Comparison of ENCODE assay signal across 21 mouse cellular contexts in the genomic region with DNA sequence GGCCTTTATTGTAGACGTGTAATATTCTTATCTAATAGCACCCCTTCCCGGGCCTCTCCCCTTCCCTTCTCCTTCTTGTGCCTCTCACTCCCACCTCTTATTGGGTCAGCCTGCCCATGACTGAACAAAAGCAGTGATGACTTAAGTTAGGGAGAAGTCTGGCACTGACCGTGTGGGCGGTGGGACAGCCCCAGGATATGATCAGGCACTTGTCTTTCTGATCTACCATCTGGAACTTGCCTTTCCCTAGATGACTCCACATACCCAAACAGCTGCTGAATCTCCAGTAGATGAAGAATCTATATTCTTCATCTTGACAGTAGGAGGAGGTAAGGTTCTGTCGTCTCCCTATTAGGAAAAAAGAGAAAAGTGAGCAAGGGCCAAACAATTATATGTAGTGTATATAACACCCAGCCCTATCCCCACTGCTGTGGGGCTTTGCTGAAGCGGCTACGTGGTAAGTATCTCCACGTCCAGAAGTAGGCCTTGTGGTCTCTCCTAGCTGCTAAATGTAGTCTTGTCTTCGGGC.
A peak's percentile ranks its signal among the peaks of the same experiment; 100 is the strongest.
DNase-seq lines count a peak whose midpoint lies in the region; TF ChIP-seq lines count a peak whose summit lies in the region.
"Had no signal": no experiment of that assay in that cellular context is flagged by ENCODE, and none has a peak within 500 bp of the region (broad histone marks: within the 10 kb centered on the region; RNA-seq: fewer than 3 reads in every experiment).

No protein-coding gene starts in this region.

- peak in 1 of 2 experiments; percentile 52; a peak in 2 of 4 replicates for TF ChIP-seq CTCF in CH12.LX (conservative IDR thresholded peaks at IDR 0.05 in 1 of 2, IDR thresholded peaks at IDR 0.05 in 1 of 2; ENCODE audit: low read depth in 2 of 2, low read length in 2 of 2)

- no peaks in the 10 kb centered on the region for H3K79me2 ChIP-seq in CH12.LX (replicated peaks; ENCODE audit: control insufficient read depth, extremely low read depth, insufficient read depth, poor library complexity, severe bottlenecking)

- no peaks in the 10 kb centered on the region for H3K27me3 ChIP-seq in CH12.LX (replicated peaks)
- H3K27me3 ChIP-seq: embryonic facial prominence, embryonic 12.5 days; forebrain, embryonic 13.5 days; forebrain, embryonic 15.5 days; Patski had no signal

- TF ChIP-seq EP300 in CH12.LX (IDR thresholded peaks at IDR 0.05; ENCODE audit: low read length): peak; percentile 93

- peak; percentile 54 for TF ChIP-seq RAD21 in CH12.LX (IDR thresholded peaks at IDR 0.05; ENCODE audit: low read depth, low read length)

- no peaks in the 10 kb centered on the region for H3K36me3 ChIP-seq in CH12.LX (replicated peaks in 1 of 2; ENCODE audit: control insufficient read depth in 1 of 2, insufficient read depth in 1 of 2, low read length in 1 of 2)
- H3K36me3 ChIP-seq: embryonic facial prominence, embryonic 10.5 days; embryonic facial prominence, embryonic 12.5 days; forebrain, embryonic 15.5 days had no signal

- peak overlapping the region; percentile 57 for H3K27ac ChIP-seq in CH12.LX (ENCODE audit: insufficient read depth, low read depth)
- H3K27ac ChIP-seq: embryonic facial prominence, embryonic 10.5 days; embryonic facial prominence, embryonic 12.5 days; forebrain, embryonic 13.5 days; forebrain, embryonic 15.5 days had no signal

- in situ Hi-C loops in CH12.LX (cut with MboI; ENCODE audit: low pct_ligation_motif_present, low pct_unique_long_range_greater_than_20kb, low sequenced_read_pairs): loop anchor here (10.0 kb wide), 1 partner anchor 111 kb away; no protein-coding TSS in a partner anchor

- peaks cover 24 to 55% of the 10 kb centered on the region in 2 experiments for H3K4me1 ChIP-seq in CH12.LX (ENCODE audit: control insufficient read depth in 1 of 2, insufficient read depth in 2 of 2)
- H3K4me1 ChIP-seq: forebrain, embryonic 15.5 days had no signal

- DNase-seq in 3T3-L1 (ENCODE audit: low read depth, low spot score) (peak; percentile 55), CH12.LX (ENCODE audit: extremely low read depth) (peak; percentile 69)
- DNase-seq in induced T-regulatory cell, adult 2 months (ENCODE audit: low read depth): peak; percentile 53
- DNase-seq in right cerebral cortex, postnatal 36 days (ENCODE audit: low spot score in 2 of 2): no peak
- no peak for DNase-seq in embryo, embryonic 11 days
- DNase-seq: adrenal gland, adult 2 months; adrenal gland, postnatal 10 days; adrenal gland, postnatal 25 days; B cell, adult 2 months; cerebellum, adult 11 months; cerebellum, adult 18-20 months; cerebellum, adult 8-10 months; cerebellum, adult 9-11 months; cerebellum, postnatal 14 days; cerebellum, postnatal 36 days had no signal

- H3K4me3 ChIP-seq in CH12.LX (replicated peaks in 1 of 3; ENCODE audit: low read depth in 2 of 3, low read length in 2 of 3, poor library complexity in 1 of 3): no peak overlapping the region
- H3K4me3 ChIP-seq: embryonic facial prominence, embryonic 10.5 days; embryonic facial prominence, embryonic 12.5 days; forebrain, embryonic 13.5 days; forebrain, embryonic 15.5 days had no signal

- dilution Hi-C loops in CH12.LX (cut with MboI; ENCODE audit: extremely low pct_ligation_motif_present, extremely low pct_unique_long_range_greater_than_20kb, low sequenced_read_pairs): no loop called here

- no peak overlapping the region for H3K9ac ChIP-seq in CH12.LX (ENCODE audit: insufficient read depth, low read depth)
- H3K9ac ChIP-seq: embryonic facial prominence, embryonic 12.5 days; forebrain, embryonic 13.5 days; forebrain, embryonic 15.5 days; forebrain, postnatal 0 days had no signal

- H3K4me2 ChIP-seq in CH12.LX (ENCODE audit: insufficient read depth, low read depth, poor library complexity, severe bottlenecking): no peak overlapping the region
- H3K4me2 ChIP-seq: embryonic facial prominence, embryonic 12.5 days; forebrain, embryonic 13.5 days; forebrain, embryonic 15.5 days had no signal

- peaks cover 2% of the 10 kb centered on the region for H3K9me3 ChIP-seq in CH12.LX (replicated peaks; ENCODE audit: low read length)
- H3K9me3 ChIP-seq: embryonic facial prominence, embryonic 10.5 days; embryonic facial prominence, embryonic 12.5 days; forebrain, embryonic 13.5 days; forebrain, embryonic 15.5 days had no signal

- TF ChIP-seq POLR2A in CH12.LX (IDR thresholded peaks at IDR 0.05; ENCODE audit: low read depth, low read length): no peak

TF ChIP-seq in CH12.LX, 34 proteins besides CTCF, POLR2A, EP300 and RAD21:
- peak; percentile 89 for TF ChIP-seq IRF4 (IDR thresholded peaks at IDR 0.05; ENCODE audit: low read depth, low read length)
- no peak for TF ChIP-seq GABPA (IDR thresholded peaks at IDR 0.05; ENCODE audit: insufficient replicate concordance, low read depth, low read length)
- TF ChIP-seq RCOR1 (conservative IDR thresholded peaks at IDR 0.05; ENCODE audit: low read depth, low read length): no peak; the same call in 1 of the 2 replicates
- TF ChIP-seq BHLHE40 (IDR thresholded peaks at IDR 0.05; ENCODE audit: low read depth, low read length): peak; percentile 71
- TF ChIP-seq MXI1 (IDR thresholded peaks at IDR 0.05; ENCODE audit: low read depth, low read length): no peak
- TF ChIP-seq JUN (IDR thresholded peaks at IDR 0.05; ENCODE audit: insufficient read depth, low read depth, low read length): peak; percentile 58
- TF ChIP-seq NRF1 (IDR thresholded peaks at IDR 0.05; ENCODE audit: low read depth, low read length): no peak
- TF ChIP-seq TBP (conservative IDR thresholded peaks at IDR 0.05; ENCODE audit: low read depth, low read length): no peak
- no peak for TF ChIP-seq ELF1 (IDR thresholded peaks at IDR 0.05; ENCODE audit: low read depth, low read length)
- TF ChIP-seq ZMIZ1 (IDR thresholded peaks at IDR 0.05; ENCODE audit: low read depth, low read length): no peak
- TF ChIP-seq USF1 (IDR thresholded peaks at IDR 0.05; ENCODE audit: low read depth, low read length): no peak
- no peak for TF ChIP-seq MYC (IDR thresholded peaks at IDR 0.05; ENCODE audit: low read depth, low read length)
- no peak for TF ChIP-seq POLR2AphosphoS2 (IDR thresholded peaks at IDR 0.05; ENCODE audit: low read depth, low read length)
- TF ChIP-seq ETS1 (conservative IDR thresholded peaks at IDR 0.05; ENCODE audit: low read depth, low read length): peak; percentile 92
- TF ChIP-seq CHD2 (IDR thresholded peaks at IDR 0.05; ENCODE audit: low read length): 0 out of 2 replicates have a peak, but pooled peaks have one; percentile 26
- peak; percentile 47 for TF ChIP-seq SMC3 (IDR thresholded peaks at IDR 0.05; ENCODE audit: low read depth, low read length)
- peak; percentile 66 for TF ChIP-seq MEF2A (IDR thresholded peaks at IDR 0.05; ENCODE audit: borderline replicate concordance, low read depth, low read length)
- no peak; the same call in 1 of the 2 replicates for TF ChIP-seq MAZ (IDR thresholded peaks at IDR 0.05; ENCODE audit: low read depth, low read length)
- TF ChIP-seq UBTF (IDR thresholded peaks at IDR 0.05; ENCODE audit: low read depth, low read length): no peak
- TF ChIP-seq JUND (conservative IDR thresholded peaks at IDR 0.05; ENCODE audit: low read depth, low read length): no peak; the same call in 1 of the 2 replicates
- TF ChIP-seq MAFK (IDR thresholded peaks at IDR 0.05; ENCODE audit: insufficient replicate concordance, low read length): peak; percentile 58; the same call in 1 of the 2 replicates
- TF ChIP-seq SIN3A (IDR thresholded peaks at IDR 0.05; ENCODE audit: low read length): peak; percentile 38; the same call in 1 of the 2 replicates
- no peak for TF ChIP-seq NELFE (IDR thresholded peaks at IDR 0.05; ENCODE audit: low read depth, low read length)
- no peak for TF ChIP-seq ZNF384 (IDR thresholded peaks at IDR 0.05; ENCODE audit: low read depth, low read length)
- peak; percentile 93 for TF ChIP-seq TCF12 (IDR thresholded peaks at IDR 0.05; ENCODE audit: low read depth, low read length)
TF ChIP-seq in CH12.LX: peak in this region for 10.

Comparison
In these comparisons a context has a peak if more than half of its experiments do, and no peak if none do; other contexts are left out.
1. DNase-seq: peak in 3T3-L1 (single experiment), CH12.LX (single experiment) and induced T-regulatory cell, adult 2 months (single experiment); none in right cerebral cortex, postnatal 36 days (0 of 2) and embryo, embryonic 11 days (single experiment).